Mouse (Mus musculus) adrenal gland, postnatal 36 days (tissue): ENCODE measurements around the gene Erv3. TPM values are rescaled to one million over a fixed set of nuclear protein-coding genes. Genes with fewer than 3 reads are reported as not detected.
A peak's percentile ranks its signal among the peaks of the same experiment; 100 is the strongest.
"Not testable (repeated sequence)": the region's sequence is repeated elsewhere in the genome, so short reads cannot be mapped to it uniquely, and the experiment has no call there.

Experiments
- DNase-seq, 2 experiments: peaks; one replicate each; pipeline ENCODE4 v3.0.0; 2021; ENCODE audit warnings: mixed read lengths in 1 of 2
- total RNA-seq, 2 experiments: library from RNA; stranded (reverse); gene quantifications; 2 replicates each; pipeline ENCODE4 v1.2.3; 2021

The Erv3 gene
- total RNA-seq, 2 experiments from 2014 or later, result not detected

GRCm38 (mm10) chr2:131864262-131864796 is 4.8 kb upstream of the Erv3 start:
- no peak for DNase-seq

- peak; percentile 10 to 18 for DNase-seq
These were observed 3.9 kb upstream of the Erv3 start for GRCm38 (mm10) chr2:131863472-131863871.

DNA sequence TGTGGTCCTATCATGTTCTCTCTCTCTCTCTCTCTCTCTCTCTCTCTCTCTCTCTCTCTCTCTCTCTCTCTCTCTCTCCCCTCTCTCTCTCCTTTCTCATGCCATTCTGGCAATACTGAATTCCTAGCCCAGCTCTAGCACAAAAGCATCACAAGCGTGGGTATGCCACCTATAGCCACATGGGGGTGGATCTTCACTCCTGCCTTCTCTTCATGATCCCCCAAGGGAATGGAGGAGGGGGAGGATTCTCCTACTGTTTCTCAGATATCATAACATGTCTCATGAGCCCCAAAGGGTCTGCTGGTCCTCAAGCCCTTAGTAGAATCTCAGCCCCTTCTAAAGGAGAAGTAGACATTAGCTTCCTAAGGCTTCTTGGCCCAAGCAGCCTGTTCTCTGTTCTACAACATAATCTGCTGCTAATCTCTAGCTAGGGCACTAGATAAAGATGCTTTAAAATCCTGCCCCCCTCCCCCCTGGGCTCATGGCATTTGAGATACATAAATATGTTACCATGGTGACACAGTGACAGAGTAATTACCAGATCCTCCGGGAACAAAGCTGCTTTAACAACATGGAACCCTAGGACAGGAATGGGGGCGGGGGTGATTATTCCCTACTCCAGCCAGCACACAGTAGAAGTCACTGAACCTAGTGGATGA is 3.2 kb upstream of the Erv3 start:
- DNase-seq, result no peak

DNA sequence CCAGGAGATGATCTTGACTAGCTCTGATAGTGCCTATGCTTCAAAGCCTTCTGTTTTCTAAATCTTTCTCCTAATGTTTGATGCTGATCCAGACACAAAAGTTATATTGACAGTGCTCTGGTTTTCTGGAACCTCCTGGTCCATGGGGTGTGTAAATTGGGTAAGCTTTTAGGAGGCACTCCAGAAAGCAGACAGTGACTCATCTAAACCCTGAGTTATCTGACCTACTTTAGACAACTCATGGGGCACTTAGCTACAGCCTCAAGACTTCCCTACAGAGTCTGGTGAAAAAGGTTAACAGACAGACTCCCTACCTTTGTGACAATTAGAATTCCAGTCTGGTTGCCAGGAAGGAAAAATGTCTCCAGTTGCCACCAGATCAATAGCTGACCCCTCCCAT is 1.7 kb downstream of the Erv3 start:
- DNase-seq, result no peak

- DNase-seq, result no peak
These were observed 5.8 kb downstream of the Erv3 start for GRCm38 (mm10) chr2:131853719-131854118.

- no peak for DNase-seq
These were observed 8.0 kb downstream of the Erv3 start for GRCm38 (mm10) chr2:131851333-131852092.

DNA sequence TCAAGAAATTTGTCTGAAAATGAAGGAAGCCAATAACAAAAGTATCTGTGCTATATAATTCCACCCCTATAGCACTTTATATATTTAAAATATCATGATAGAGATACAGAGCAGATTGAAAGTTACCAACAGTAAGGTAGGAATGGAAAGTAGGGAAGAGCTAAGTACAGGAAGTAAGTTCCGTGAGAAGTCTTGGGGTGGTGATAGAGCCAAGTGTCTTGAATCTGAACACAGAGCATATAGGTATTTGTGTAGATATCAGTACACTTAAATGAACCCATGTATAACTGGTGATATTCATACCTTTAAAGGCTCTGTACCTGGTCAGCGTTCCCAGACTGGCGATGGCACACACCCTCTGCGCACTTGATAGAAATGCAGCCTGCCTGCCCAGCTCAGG is 9.5 kb downstream of the Erv3 start:
- DNase-seq, result no peak

GRCm38 (mm10) chr2:131847501-131848359 is 11.8 kb downstream of the Erv3 start:
- no peak for DNase-seq

DNA sequence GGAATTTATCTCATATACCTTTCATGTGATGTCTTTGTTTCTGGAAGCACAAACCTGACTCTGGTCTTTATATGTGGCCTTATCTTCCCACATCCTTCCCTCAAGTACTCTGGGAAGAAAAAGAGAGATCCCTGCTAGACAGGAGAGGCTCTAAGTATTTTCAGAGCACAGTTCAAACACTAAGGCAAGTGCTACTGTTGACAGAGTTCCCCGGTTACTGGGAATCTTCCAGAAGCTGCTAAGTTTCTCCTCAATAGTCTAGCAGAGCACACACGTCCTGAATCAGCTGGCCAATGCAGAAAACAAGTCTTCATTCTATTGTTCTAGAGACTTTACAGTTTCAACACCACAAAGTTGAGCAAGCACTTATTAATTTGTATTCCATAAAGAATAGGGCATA is 12.7 kb downstream of the Erv3 start:
- no peak for DNase-seq

- no peak for DNase-seq
These were observed 13.3 kb downstream of the Erv3 start for GRCm38 (mm10) chr2:131846132-131846710.

DNA sequence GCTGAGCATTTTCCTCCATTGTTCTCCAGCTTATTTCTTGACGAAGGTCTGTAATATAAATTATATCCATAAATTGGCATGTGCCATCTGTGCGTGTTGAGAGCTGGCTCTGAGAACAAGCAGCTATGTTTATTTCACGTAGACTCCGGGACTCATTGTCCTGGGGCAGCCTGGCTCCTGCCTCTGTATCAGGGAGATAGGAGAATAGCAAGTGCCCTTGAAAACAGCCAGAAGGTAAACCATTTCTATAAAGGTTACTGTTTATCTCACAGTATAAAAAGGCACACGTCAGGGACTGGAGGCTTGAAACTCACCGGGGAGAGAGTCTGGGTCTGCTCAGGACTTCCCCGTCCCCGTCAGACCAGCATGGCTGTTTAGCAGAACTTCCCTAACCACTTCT is 13.9 kb downstream of the Erv3 start:
- DNase-seq, result no peak

GRCm38 (mm10) chr2:131842568-131842967 is 17.0 kb downstream of the Erv3 start:
- DNase-seq, result no peak

DNA sequence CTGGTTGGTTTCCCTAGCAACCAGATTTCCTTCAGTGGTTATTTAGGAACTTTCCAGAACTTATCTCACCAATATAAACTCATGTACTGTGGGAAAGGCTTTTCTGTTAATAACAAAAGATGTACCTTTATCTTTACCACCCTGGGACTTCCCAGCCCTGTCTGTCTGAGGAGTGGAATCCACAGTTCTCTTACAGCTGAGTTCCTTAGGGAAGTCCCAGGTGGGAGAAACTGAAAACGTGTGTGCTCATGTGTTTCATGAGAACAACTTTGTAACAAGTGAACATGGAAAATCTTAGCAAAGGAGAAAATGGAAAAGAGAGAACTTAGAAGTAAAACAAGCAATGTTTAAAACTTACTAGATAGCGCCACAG is 18.2 kb downstream of the Erv3 start:
- DNase-seq, result no peak

- DNase-seq, result no peak
These were observed 18.8 kb downstream of the Erv3 start for GRCm38 (mm10) chr2:131840611-131841320.

- DNase-seq, result no peak
These were observed 25.3 kb downstream of the Erv3 start for GRCm38 (mm10) chr2:131834296-131834695.

DNA sequence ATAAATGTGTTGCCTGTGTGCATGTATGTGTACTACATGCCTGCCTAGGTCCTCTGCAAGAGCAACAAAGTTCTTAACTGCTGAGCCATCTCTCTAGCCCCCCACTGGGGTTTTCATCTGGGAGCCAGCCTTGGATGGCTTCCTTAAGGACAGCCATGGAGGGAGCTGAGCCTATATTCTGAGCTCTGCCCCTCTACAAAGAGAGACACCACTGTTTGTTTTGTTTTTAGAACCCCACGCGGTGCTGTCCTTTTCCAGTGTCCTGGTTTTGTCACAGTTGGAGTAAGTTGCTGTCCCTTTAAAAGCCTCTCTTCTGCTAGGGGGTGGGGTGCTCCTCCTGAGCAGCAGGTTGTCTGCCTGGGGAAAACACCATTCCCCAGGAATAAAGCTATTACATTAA is 27.7 kb downstream of the Erv3 start:
- no peak for DNase-seq

DNA sequence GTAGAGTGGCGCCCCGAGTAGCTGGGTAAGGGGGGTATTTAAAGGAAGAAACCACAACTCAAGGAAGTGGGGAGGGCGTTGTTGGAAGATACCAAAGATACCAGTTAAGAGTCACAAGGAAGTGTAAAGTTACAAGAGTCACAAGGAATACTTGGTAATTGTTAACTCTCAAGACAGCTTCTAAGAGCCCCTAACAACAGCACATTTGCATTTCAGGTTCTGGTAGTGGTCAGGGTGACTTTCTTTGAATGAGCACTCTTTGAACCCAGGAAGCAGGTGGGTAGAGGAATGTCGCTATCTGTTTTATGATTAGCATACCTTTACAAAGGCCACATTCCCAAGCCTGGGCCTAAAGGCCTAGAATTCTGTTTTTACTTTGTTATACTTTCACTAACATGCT is 28.6 kb downstream of the Erv3 start:
- DNase-seq, result not testable (repeated sequence)

- peak; percentile 38 to 71 for DNase-seq
These were observed 31.3 kb downstream of the Erv3 start for GRCm38 (mm10) chr2:131827999-131828975.

DNA sequence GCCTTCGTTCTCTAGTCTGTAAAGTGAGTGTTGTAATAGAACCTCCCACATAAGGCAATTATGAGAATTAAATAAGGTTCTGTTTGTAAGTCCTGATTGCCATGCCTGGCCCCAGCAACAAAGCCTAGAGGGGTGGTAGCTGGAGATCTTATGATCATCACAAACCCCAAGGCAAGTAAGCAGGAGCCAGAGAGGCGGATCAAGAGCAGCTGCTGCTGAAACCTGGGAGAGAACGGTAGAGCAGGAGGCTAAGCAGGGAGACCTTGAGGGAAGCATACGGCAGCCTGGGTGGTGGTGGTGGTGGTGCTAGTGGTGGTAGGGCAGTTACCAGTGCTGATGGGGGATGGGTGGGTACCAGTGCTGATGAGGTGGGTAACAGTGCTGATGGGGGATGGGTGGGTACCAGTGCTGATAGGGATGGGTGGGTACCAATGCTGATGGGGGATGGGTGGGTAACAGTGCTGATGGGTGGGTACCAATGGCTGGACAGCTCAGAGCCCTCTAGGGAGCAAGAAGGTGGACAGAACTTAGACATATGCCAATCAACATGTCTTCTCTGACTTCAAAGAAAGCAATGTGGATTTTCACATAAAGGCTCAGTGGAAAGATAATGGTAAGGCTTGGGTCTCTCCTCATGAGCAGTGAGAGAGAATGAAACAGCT is 32.4 kb downstream of the Erv3 start:
- no peak for DNase-seq

- no peak for DNase-seq
These were observed 34.0 kb downstream of the Erv3 start for GRCm38 (mm10) chr2:131825498-131825897.
